Mouse (Mus musculus): Measurements from ENCODE around the gene Fam198b. TPM values are rescaled to one million over a fixed set of nuclear protein-coding genes. Genes with fewer than 3 reads are reported as not detected.

Gene Fam198b
- polyA plus RNA-seq, 1 experiment from 2014 or later = 7.4 TPM

- Histone ChIP-seq H3K4me3 (replicated peaks; ENCODE audit: low read depth, low read length) (no peak overlapping the region), H3K4me1 (replicated peaks; ENCODE audit: insufficient read depth, low read length) (no peaks in the 10 kb centered on the region), H3K27me3 (ENCODE audit: insufficient read depth, low read length) (no peaks in the 10 kb centered on the region), H3K27ac (no peak overlapping the region), H3K9ac (ENCODE audit: low read depth, low read length) (no peak overlapping the region), H3K4me2 (ENCODE audit: low read length) (no peak overlapping the region), H3K9me3 (replicated peaks; ENCODE audit: low read length) (no peaks in the 10 kb centered on the region), H3K36me3 (ENCODE audit: insufficient read depth, low read length) (no peaks in the 10 kb centered on the region)
- ATAC-seq (replicated peaks; ENCODE audit: low FRiP score, low read depth) (no peak), DNase-seq (ENCODE audit: low spot score) (peak; percentile 52)
- WGBS = 50% methylated on average over 4 of the region's 4 CpGs
- no peak for TF ChIP-seq CTCF (IDR thresholded peaks at IDR 0.05; ENCODE audit: low read depth)
Measured at GRCm38 (mm10) chr3:79927050-79927449, 42.7 kb downstream of the Fam198b start.

GRCm38 (mm10) chr3:79928409-79928808 lies 44.1 kb downstream of the Fam198b start:
- Histone ChIP-seq H3K27ac (no peak overlapping the region), H3K9ac (ENCODE audit: low read depth, low read length) (no peak overlapping the region), H3K9me3 (replicated peaks; ENCODE audit: low read length) (no peaks in the 10 kb centered on the region), H3K36me3 (ENCODE audit: insufficient read depth, low read length) (no peaks in the 10 kb centered on the region), H3K27me3 (ENCODE audit: insufficient read depth, low read length) (no peaks in the 10 kb centered on the region), H3K4me3 (replicated peaks; ENCODE audit: low read depth, low read length) (no peak overlapping the region), H3K4me2 (ENCODE audit: low read length) (no peak overlapping the region), H3K4me1 (replicated peaks; ENCODE audit: insufficient read depth, low read length) (no peaks in the 10 kb centered on the region)
- ATAC-seq (replicated peaks; ENCODE audit: low FRiP score, low read depth) (no peak), DNase-seq (ENCODE audit: low spot score) (no peak)
- no peak for TF ChIP-seq CTCF (IDR thresholded peaks at IDR 0.05; ENCODE audit: low read depth)
- 90% methylated on average over 5 of the region's 5 CpGs for WGBS

GRCm38 (mm10) chr3:79930141-79930744 lies 45.9 kb downstream of the Fam198b start:
- Histone ChIP-seq H3K9ac (ENCODE audit: low read depth, low read length) (no peak overlapping the region), H3K4me1 (replicated peaks; ENCODE audit: insufficient read depth, low read length) (no peaks in the 10 kb centered on the region), H3K4me3 (replicated peaks; ENCODE audit: low read depth, low read length) (no peak overlapping the region), H3K27me3 (ENCODE audit: insufficient read depth, low read length) (no peaks in the 10 kb centered on the region), H3K9me3 (replicated peaks; ENCODE audit: low read length) (no peaks in the 10 kb centered on the region), H3K4me2 (ENCODE audit: low read length) (no peak overlapping the region), H3K36me3 (ENCODE audit: insufficient read depth, low read length) (no peaks in the 10 kb centered on the region), H3K27ac (no peak overlapping the region)
- TF ChIP-seq CTCF (IDR thresholded peaks at IDR 0.05; ENCODE audit: low read depth) = no peak
- DNase-seq (ENCODE audit: low spot score) (no peak), ATAC-seq (replicated peaks; ENCODE audit: low FRiP score, low read depth) (no peak)
- 69% methylated on average over 6 of the region's 7 CpGs for WGBS

- Histone ChIP-seq H3K9ac (ENCODE audit: low read depth, low read length) (no peak overlapping the region), H3K27me3 (ENCODE audit: insufficient read depth, low read length) (no peaks in the 10 kb centered on the region), H3K9me3 (replicated peaks; ENCODE audit: low read length) (no peaks in the 10 kb centered on the region), H3K4me2 (ENCODE audit: low read length) (no peak overlapping the region), H3K4me3 (replicated peaks; ENCODE audit: low read depth, low read length) (no peak overlapping the region), H3K36me3 (ENCODE audit: insufficient read depth, low read length) (no peaks in the 10 kb centered on the region), H3K4me1 (replicated peaks; ENCODE audit: insufficient read depth, low read length) (no peaks in the 10 kb centered on the region), H3K27ac (no peak overlapping the region)
- no peak for TF ChIP-seq CTCF (IDR thresholded peaks at IDR 0.05; ENCODE audit: low read depth)
- 61% methylated on average over 6 of the region's 6 CpGs for WGBS
- DNase-seq (ENCODE audit: low spot score) (peak; percentile 22), ATAC-seq (replicated peaks; ENCODE audit: low FRiP score, low read depth) (no peak)
Measured at GRCm38 (mm10) chr3:79936213-79936612, 51.9 kb downstream of the Fam198b start.

GRCm38 (mm10) chr3:79936730-79937447 lies 52.6 kb downstream of the Fam198b start:
- Histone ChIP-seq H3K27me3 (ENCODE audit: insufficient read depth, low read length) (no peaks in the 10 kb centered on the region), H3K4me2 (ENCODE audit: low read length) (no peak overlapping the region), H3K4me3 (replicated peaks; ENCODE audit: low read depth, low read length) (no peak overlapping the region), H3K36me3 (ENCODE audit: insufficient read depth, low read length) (no peaks in the 10 kb centered on the region), H3K4me1 (replicated peaks; ENCODE audit: insufficient read depth, low read length) (no peaks in the 10 kb centered on the region), H3K9ac (ENCODE audit: low read depth, low read length) (no peak overlapping the region), H3K9me3 (replicated peaks; ENCODE audit: low read length) (no peaks in the 10 kb centered on the region), H3K27ac (no peak overlapping the region)
- DNase-seq (ENCODE audit: low spot score) (no peak), ATAC-seq (replicated peaks; ENCODE audit: low FRiP score, low read depth) (no peak)
- TF ChIP-seq CTCF (IDR thresholded peaks at IDR 0.05; ENCODE audit: low read depth) = no peak
- WGBS = 95% methylated on average over 3 of the region's 3 CpGs

- H3K36me3 ChIP-seq (ENCODE audit: insufficient read depth, low read length) = no peaks in the 10 kb centered on the region
- no peak for ATAC-seq (replicated peaks; ENCODE audit: low FRiP score, low read depth)
- H3K27me3 ChIP-seq (ENCODE audit: insufficient read depth, low read length) = no peaks in the 10 kb centered on the region
- WGBS = 59% methylated on average over 1 of the region's 1 CpGs
- no peak overlapping the region for H3K4me2 ChIP-seq (ENCODE audit: low read length)
- no peaks in the 10 kb centered on the region for H3K9me3 ChIP-seq (replicated peaks; ENCODE audit: low read length)
- no peak for TF ChIP-seq CTCF (IDR thresholded peaks at IDR 0.05; ENCODE audit: low read depth)
- no peak overlapping the region for H3K27ac ChIP-seq
- no peak overlapping the region for H3K4me3 ChIP-seq (replicated peaks; ENCODE audit: low read depth, low read length)
- H3K9ac ChIP-seq (ENCODE audit: low read depth, low read length) = no peak overlapping the region
- no peaks in the 10 kb centered on the region for H3K4me1 ChIP-seq (replicated peaks; ENCODE audit: insufficient read depth, low read length)
- DNase-seq (ENCODE audit: low spot score) = peak; percentile 52
Measured at GRCm38 (mm10) chr3:79947736-79948135, 63.4 kb downstream of the Fam198b start.

All from kidney, postnatal 0 days (tissue).